Mouse (Mus musculus): ENCODE results near the gene Pirt.
A peak's percentile ranks its signal among the peaks of the same experiment; 100 is the strongest.

Pirt gene

GRCm38 (mm10) chr11:66946922-66947321, 35.1 kb downstream of the Pirt start:
- DNase-seq, result no peak

DNA sequence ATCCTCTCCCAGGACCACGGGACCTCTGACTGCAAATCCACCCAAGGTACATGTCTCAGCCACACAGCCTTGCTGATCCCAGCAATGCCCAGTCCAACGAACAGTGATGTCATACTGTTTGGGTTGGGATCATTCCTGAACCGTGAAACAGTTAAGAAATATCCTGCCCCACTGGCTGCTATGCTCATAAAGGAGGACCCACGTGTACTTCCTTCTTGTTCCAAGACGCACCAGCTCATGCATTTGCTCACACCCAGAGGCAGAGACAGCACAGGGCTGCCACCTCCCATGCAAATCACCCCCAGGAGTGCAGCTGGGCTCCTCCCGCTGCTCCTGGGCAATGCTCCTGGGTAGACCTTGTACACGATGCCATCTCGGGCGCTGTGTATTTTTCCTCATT, 44.5 kb downstream of the Pirt start, which contains the start of gene Tmem238l:
Gene Tmem238l (plus strand): TSS at position 336 of the 400 bp plus-strand sequence.
- DNase-seq, result peak in 1 of 2 experiments; percentile 36

- DNase-seq, result no peak
Measured at GRCm38 (mm10) chr11:66960797-66961196, 49.0 kb downstream of the Pirt start.

GRCm38 (mm10) chr11:66961447-66962176, 49.8 kb downstream of the Pirt start:
- no peak for DNase-seq

DNA sequence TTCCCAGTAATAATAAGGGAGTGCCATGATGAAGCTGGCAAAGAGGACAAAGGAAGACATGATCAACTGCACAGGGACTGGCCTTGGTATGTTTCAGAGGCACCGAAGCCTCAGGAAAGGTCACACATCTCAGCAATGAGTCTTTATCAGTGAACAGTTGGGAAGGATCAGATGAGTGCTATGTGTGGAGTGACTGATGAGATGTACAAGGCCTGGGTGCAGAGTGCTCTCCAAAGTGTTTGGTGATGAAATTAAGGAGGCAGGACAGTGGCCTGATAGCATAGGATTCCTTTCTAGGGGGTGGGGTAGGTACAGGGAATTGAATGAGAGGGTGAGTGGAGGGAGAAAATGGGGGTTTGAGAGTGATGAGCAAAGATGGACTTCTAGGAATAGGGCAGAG, 51.7 kb downstream of the Pirt start:
- no peak for DNase-seq

GRCm38 (mm10) chr11:66966500-66967116, 54.8 kb downstream of the Pirt start:
- peak in 1 of 2 experiments; percentile 35 for DNase-seq

DNA sequence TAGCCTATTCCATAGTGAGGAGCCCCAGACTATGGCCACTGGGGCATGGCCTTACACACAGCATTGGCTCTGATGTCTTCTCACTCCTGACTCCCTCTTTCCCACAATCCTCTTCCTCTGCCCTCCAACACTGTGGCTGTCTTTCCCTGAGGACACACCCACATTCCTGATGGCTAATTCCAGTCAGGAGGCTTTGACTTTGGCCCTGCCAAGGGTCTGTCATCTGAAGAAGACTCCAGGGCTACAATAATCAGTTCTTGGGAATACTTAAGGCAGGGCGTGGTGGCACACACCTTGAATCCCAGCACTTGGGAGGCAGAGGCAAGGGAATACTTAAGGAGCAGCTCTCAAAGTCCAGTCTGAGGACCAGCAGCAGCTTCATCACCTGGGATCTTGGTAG, 56.8 kb downstream of the Pirt start:
- no peak for DNase-seq

DNA sequence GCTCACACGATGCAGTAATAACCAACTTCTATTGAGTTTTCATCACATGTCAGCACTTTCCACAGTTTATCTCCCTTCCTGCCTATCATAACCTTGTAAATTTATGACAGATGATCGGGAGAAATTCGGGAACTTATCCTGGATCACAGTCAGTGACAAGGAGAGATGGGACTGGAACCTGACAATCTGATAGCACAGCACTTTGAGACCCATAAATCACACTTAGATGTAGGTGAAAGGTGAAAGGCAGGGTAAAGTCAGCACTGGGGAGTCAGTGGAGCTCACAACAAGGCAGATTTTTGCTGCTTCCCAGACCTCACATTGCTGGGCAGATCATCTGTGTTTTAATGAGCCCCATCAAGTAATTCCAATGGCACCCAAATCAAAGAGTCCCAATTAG, 61.7 kb downstream of the Pirt start:
- no peak for DNase-seq

- no peak for DNase-seq
Measured at GRCm38 (mm10) chr11:66975606-66976330, 64.0 kb downstream of the Pirt start.

Data from kidney, postnatal 25 days (tissue).